Mouse (Mus musculus): ENCODE results near the gene Ptprj.
A peak's percentile ranks its signal among the peaks of the same experiment; 100 is the strongest.

The Ptprj gene

GRCm38 (mm10) chr2:90559688-90560196 lies 20.7 kb downstream of the Ptprj start:
- no peak for DNase-seq (ENCODE audit: low spot score in 2 of 2)

- DNase-seq (ENCODE audit: low spot score in 2 of 2) = no peak
Observed at GRCm38 (mm10) chr2:90559015-90559687, 21.3 kb downstream of the Ptprj start.

GRCm38 (mm10) chr2:90558361-90558760 lies 22.1 kb downstream of the Ptprj start:
- DNase-seq (ENCODE audit: low spot score in 2 of 2) = no peak

GRCm38 (mm10) chr2:90557913-90558312 lies 22.5 kb downstream of the Ptprj start:
- no peak for DNase-seq (ENCODE audit: low spot score in 2 of 2)

GRCm38 (mm10) chr2:90555744-90556143 lies 24.7 kb downstream of the Ptprj start:
- no peak for DNase-seq (ENCODE audit: low spot score in 2 of 2)

GRCm38 (mm10) chr2:90554806-90555205 lies 25.6 kb downstream of the Ptprj start:
- no peak for DNase-seq (ENCODE audit: low spot score in 2 of 2)

- DNase-seq (ENCODE audit: low spot score in 2 of 2) = no peak
Observed at GRCm38 (mm10) chr2:90553861-90554260, 26.6 kb downstream of the Ptprj start.

GRCm38 (mm10) chr2:90550656-90551055 lies 29.8 kb downstream of the Ptprj start:
- no peak for DNase-seq (ENCODE audit: low spot score in 2 of 2)

GRCm38 (mm10) chr2:90548541-90548940 lies 31.9 kb downstream of the Ptprj start:
- no peak for DNase-seq (ENCODE audit: low spot score in 2 of 2)

- DNase-seq (ENCODE audit: low spot score in 2 of 2) = no peak
Observed at GRCm38 (mm10) chr2:90547144-90547609, 33.3 kb downstream of the Ptprj start.

GRCm38 (mm10) chr2:90545261-90545660 lies 35.2 kb downstream of the Ptprj start:
- DNase-seq (ENCODE audit: low spot score in 2 of 2) = no peak

GRCm38 (mm10) chr2:90543989-90544388 lies 36.5 kb downstream of the Ptprj start:
- no peak for DNase-seq (ENCODE audit: low spot score in 2 of 2)

- DNase-seq (ENCODE audit: low spot score in 2 of 2) = no peak
Observed at GRCm38 (mm10) chr2:90543106-90543702, 37.2 kb downstream of the Ptprj start.

- DNase-seq (ENCODE audit: low spot score in 2 of 2) = no peak
Observed at GRCm38 (mm10) chr2:90542656-90543055, 37.8 kb downstream of the Ptprj start.

GRCm38 (mm10) chr2:90539206-90539605 lies 41.2 kb downstream of the Ptprj start:
- DNase-seq (ENCODE audit: low spot score in 2 of 2) = no peak

GRCm38 (mm10) chr2:90537244-90537643 lies 43.2 kb downstream of the Ptprj start:
- DNase-seq (ENCODE audit: low spot score in 2 of 2) = no peak

GRCm38 (mm10) chr2:90536555-90536954 lies 43.9 kb downstream of the Ptprj start:
- DNase-seq (ENCODE audit: low spot score in 2 of 2) = no peak

- DNase-seq (ENCODE audit: low spot score in 2 of 2) = no peak
Observed at GRCm38 (mm10) chr2:90534751-90535150, 45.7 kb downstream of the Ptprj start.

GRCm38 (mm10) chr2:90533944-90534343 lies 46.5 kb downstream of the Ptprj start:
- no peak for DNase-seq (ENCODE audit: low spot score in 2 of 2)

- no peak for DNase-seq (ENCODE audit: low spot score in 2 of 2)
Observed at GRCm38 (mm10) chr2:90532095-90532494, 48.4 kb downstream of the Ptprj start.

GRCm38 (mm10) chr2:90528107-90528506 lies 52.3 kb downstream of the Ptprj start:
- DNase-seq (ENCODE audit: low spot score in 2 of 2) = peak in 1 of 2 experiments; percentile 16

- DNase-seq (ENCODE audit: low spot score in 2 of 2) = peak in 1 of 2 experiments; percentile 28
Observed at GRCm38 (mm10) chr2:90526971-90527370, 53.5 kb downstream of the Ptprj start.

- DNase-seq (ENCODE audit: low spot score in 2 of 2) = no peak
Observed at GRCm38 (mm10) chr2:90526564-90526963, 53.9 kb downstream of the Ptprj start.

All from right cerebral cortex, adult 2 months (tissue).